Mouse (Mus musculus) intestine, embryonic 15.5 days (tissue): Measurements from ENCODE around the gene Olfr1504. TPM values are rescaled to one million over a fixed set of nuclear protein-coding genes. Genes with fewer than 3 reads are reported as not detected.
"Not testable (repeated sequence)": the region's sequence is repeated elsewhere in the genome, so short reads cannot be mapped to it uniquely, and the experiment has no call there.

Experiments
- ATAC-seq: fragments of 200-750 bp; cut with Nextera tagmentation; 2 replicates; pipeline ENCODE4 v1.8.0; 2017; ENCODE audit warnings: moderate TSS enrichment, moderate library complexity
- H3K27ac ChIP-seq: fragments of 300-500 bp; sonication (generic); 2 replicates; pipeline ENCODE4 v1.5.1; 2015; ENCODE audit warnings: mild to moderate bottlenecking, inconsistent platforms
- H3K27me3 ChIP-seq: fragments of 300-500 bp; sonication (generic); replicated peaks from 2 replicates; pipeline ENCODE4 v1.6.1; 2015; ENCODE audit warnings: inconsistent platforms
- H3K36me3 ChIP-seq: fragments of 300-500 bp; sonication (generic); 2 replicates; pipeline ENCODE4 v1.6.1; 2015; ENCODE audit warnings: inconsistent platforms
- H3K4me1 ChIP-seq: fragments of 300-500 bp; sonication (generic); replicated peaks from 2 replicates; pipeline ENCODE4 v1.6.1; 2015; ENCODE audit warnings: inconsistent platforms
- H3K4me2 ChIP-seq: fragments of 300-500 bp; sonication (generic); replicated peaks from 2 replicates; pipeline ENCODE4 v1.6.1; 2015; ENCODE audit warnings: mild to moderate bottlenecking, inconsistent platforms
- H3K4me3 ChIP-seq: fragments of 300-500 bp; sonication (generic); replicated peaks from 2 replicates; pipeline ENCODE4 v1.5.1; 2015; ENCODE audit warnings: inconsistent platforms
- H3K9ac ChIP-seq: fragments of 300-500 bp; sonication (generic); 2 replicates; pipeline ENCODE4 v1.6.1; 2015; ENCODE audit warnings: inconsistent platforms
- H3K9me3 ChIP-seq: fragments of 300-500 bp; sonication (generic); 2 replicates; pipeline ENCODE4 v1.6.1; 2016; ENCODE audit warnings: inconsistent platforms
- WGBS: fragments of 180-500 bp; shearing (Covaris S2); methylation state at CpG from one replicate; pipeline ENCODE4 v1.1.7; 2015; 5-methylcytosine and 5-hydroxymethylcytosine counted together
- polyA plus RNA-seq: library from polyadenylated mRNA; unstranded; fragments of >200 nt; fragmentation: Nextera tagmentation; extraction: Ambion mirVana; gene quantifications from 2 replicates; pipeline ENCODE4 v1.2.1, GENCODE M21; 2015

Gene Olfr1504
- not detected in 2 replicates for polyA plus RNA-seq

- no peak within 1 kb of the TSS for H3K27ac ChIP-seq
- 63% methylated on average over 1 of the region's 1 CpGs for WGBS
- H3K27me3 ChIP-seq: no peaks in the 10 kb centered on the region
- no peaks in the 10 kb centered on the region for H3K36me3 ChIP-seq
- H3K4me3 ChIP-seq: no peak within 1 kb of the TSS
- no peak within 1 kb of the TSS for H3K9ac ChIP-seq
- H3K4me2 ChIP-seq: no peak within 1 kb of the TSS
- H3K9me3 ChIP-seq: no peaks in the 10 kb centered on the region
- no peak for ATAC-seq
- H3K4me1 ChIP-seq: no peaks in the 10 kb centered on the region
Measured at GRCm38 (mm10) chr19:13897828-13898227, at the start of gene Olfr1504. TSS of gene Olfr1504 (minus strand) at chr19:13897928.

- no peak within 1 kb of the TSS for H3K27ac ChIP-seq
- H3K4me3 ChIP-seq: no peak within 1 kb of the TSS
- H3K36me3 ChIP-seq: no peaks in the 10 kb centered on the region
- no peaks in the 10 kb centered on the region for H3K27me3 ChIP-seq
- no peak for ATAC-seq
- H3K4me2 ChIP-seq: no peak within 1 kb of the TSS
- 76% methylated on average over 2 of the region's 2 CpGs for whole genome bisulfite sequencing
- H3K9me3 ChIP-seq: no peaks in the 10 kb centered on the region
- H3K4me1 ChIP-seq: no peaks in the 10 kb centered on the region
- no peak within 1 kb of the TSS for H3K9ac ChIP-seq
Measured at GRCm38 (mm10) chr19:13913230-13913629, 15.5 kb upstream of the Olfr1504 start, which contains the start of gene Olfr1505. TSS of gene Olfr1505 (plus strand) at chr19:13913530.

DNA sequence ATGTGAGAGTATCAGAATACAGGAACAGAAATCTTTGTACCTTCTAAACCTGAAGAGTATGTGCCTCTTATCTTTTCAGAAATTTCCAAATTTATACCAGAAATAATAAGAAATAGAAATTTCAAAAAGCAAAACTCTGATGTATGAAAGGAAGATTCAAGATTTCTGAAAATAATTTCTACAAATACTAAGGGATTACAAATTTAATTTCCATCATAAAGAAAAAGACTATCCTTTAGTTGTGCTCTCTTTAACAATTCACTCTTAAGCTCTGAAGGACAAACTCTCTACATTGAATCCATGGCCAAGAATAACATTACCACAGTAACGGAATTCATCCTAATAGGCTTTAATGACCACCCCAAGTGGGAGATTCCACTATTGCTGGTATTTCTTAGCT is 36.2 kb downstream of the Olfr1504 start, which contains the start of gene Olfr1502:
TSS of gene Olfr1502 (plus strand) at position 301 of the 400 bp plus-strand sequence.
- H3K4me2 ChIP-seq: no peak within 1 kb of the TSS
- no peak for ATAC-seq
- no peaks in the 10 kb centered on the region for H3K36me3 ChIP-seq
- H3K4me3 ChIP-seq: no peak within 1 kb of the TSS
- H3K27ac ChIP-seq: no peak within 1 kb of the TSS
- no peak within 1 kb of the TSS for H3K9ac ChIP-seq
- no peaks in the 10 kb centered on the region for H3K27me3 ChIP-seq
- no peaks in the 10 kb centered on the region for H3K4me1 ChIP-seq
- no peaks in the 10 kb centered on the region for H3K9me3 ChIP-seq
- WGBS: 81% methylated on average over 1 of the region's 1 CpGs

- not testable (repeated sequence) for ATAC-seq, H3K4me1 ChIP-seq, H3K9me3 ChIP-seq, H3K9ac ChIP-seq, H3K27ac ChIP-seq, H3K36me3 ChIP-seq, H3K27me3 ChIP-seq, H3K4me2 ChIP-seq, H3K4me3 ChIP-seq
Measured at GRCm38 (mm10) chr19:13850592-13850991, 47.1 kb downstream of the Olfr1504 start, which contains the start of gene Olfr1501. TSS of gene Olfr1501 (minus strand) at chr19:13850692.

Other genes with a start within 250 kb of the Olfr1504 start
- not detected in 2 replicates for gene Olfr1490, start 246.8 kb downstream of the Olfr1504 start, polyA plus RNA-seq
- not detected in 2 replicates for gene Olfr1491, start 200.7 kb downstream of the Olfr1504 start, polyA plus RNA-seq
- gene Olfr1493-ps1, start 174.7 kb downstream of the Olfr1504 start, polyA plus RNA-seq: not detected in 2 replicates
- not detected in 2 replicates for gene Olfr1494, start 158.2 kb downstream of the Olfr1504 start, polyA plus RNA-seq
- gene Olfr1495, start 133.3 kb downstream of the Olfr1504 start, polyA plus RNA-seq: not detected in 2 replicates
- not detected in 2 replicates for gene Olfr1496, start 120.0 kb downstream of the Olfr1504 start, polyA plus RNA-seq
- gene Olfr1497, start 99.7 kb downstream of the Olfr1504 start, polyA plus RNA-seq: not detected in 2 replicates
- not detected in 2 replicates for gene Olfr1499, start 78.5 kb downstream of the Olfr1504 start, polyA plus RNA-seq
- gene Olfr1500, start 67.4 kb downstream of the Olfr1504 start, polyA plus RNA-seq: not detected in 2 replicates
- gene Olfr1501, start 47.2 kb downstream of the Olfr1504 start, polyA plus RNA-seq: not detected in 2 replicates
- not detected in 2 replicates for gene Olfr1502, start 36.1 kb downstream of the Olfr1504 start, polyA plus RNA-seq
- gene Olfr1505, start 15.6 kb upstream of the Olfr1504 start, polyA plus RNA-seq: not detected in 2 replicates